Mouse (Mus musculus): ENCODE data around the gene Kif26b.

Kif26b gene

GRCm38 (mm10) chr1:178661556-178661955 lies 132.6 kb downstream of the Kif26b start:
- DNase-seq (ENCODE audit: low spot score in 2 of 2), result no peak

DNA sequence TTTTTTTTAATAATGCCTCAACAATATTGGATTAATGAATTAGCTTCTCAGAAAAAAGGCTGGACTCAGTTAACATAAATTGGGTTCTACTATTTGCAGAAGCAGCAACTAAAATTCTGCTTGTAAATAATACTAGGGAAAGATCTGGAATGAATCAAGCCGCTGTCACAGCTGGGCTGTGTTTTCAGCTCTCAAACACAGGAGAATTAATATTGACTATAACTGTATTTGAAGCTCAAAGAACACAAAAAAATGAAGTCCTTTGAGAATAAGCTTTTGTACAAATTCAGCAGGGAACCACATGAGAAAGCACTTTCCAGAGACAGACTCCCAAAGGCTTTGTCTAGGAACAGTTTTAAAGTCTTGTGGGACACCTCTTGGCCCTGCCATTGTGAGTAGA lies 134.6 kb downstream of the Kif26b start:
- DNase-seq (ENCODE audit: low spot score in 2 of 2), result no peak

DNA sequence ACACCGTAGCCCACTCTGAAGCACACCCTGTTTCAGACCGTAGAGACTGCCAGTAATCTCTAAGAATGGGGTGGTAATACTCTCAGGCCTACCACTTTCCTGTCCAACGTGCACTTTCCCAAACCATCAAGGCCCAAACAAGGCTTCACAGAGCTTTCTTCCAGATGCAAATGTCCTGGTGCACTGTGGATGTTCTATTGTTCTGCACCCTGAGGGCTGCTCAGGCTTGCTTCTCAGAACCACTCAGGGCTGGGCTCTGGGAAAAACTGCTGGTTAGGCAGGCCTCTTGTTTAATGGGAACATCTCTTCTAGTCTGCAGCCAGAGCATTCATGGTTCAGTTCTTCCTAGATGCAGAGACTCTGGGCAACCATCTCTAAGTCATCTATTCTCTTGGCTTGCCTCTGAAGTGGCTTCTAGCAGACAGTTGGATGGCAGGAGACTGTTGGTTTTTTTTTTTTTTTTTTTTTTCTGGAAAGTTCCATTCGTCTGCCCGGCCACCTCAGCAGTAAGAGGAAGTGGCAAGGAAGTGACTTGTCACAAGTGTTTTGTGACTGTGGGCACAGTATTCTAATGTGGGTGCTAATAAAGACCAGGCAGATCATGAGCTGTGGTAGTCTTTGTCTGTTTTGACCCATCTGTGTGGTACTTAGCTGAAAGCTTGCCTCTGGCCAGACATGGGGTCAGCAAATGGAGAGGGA lies 135.5 kb downstream of the Kif26b start:
- no peak for DNase-seq (ENCODE audit: low spot score in 2 of 2)

- no peak for DNase-seq (ENCODE audit: low spot score in 2 of 2)
These were observed 137.6 kb downstream of the Kif26b start for GRCm38 (mm10) chr1:178666524-178666923.

GRCm38 (mm10) chr1:178667808-178668207 lies 138.9 kb downstream of the Kif26b start:
- DNase-seq (ENCODE audit: low spot score in 2 of 2), result no peak

- DNase-seq (ENCODE audit: low spot score in 2 of 2), result no peak
These were observed 140.0 kb downstream of the Kif26b start for GRCm38 (mm10) chr1:178668907-178669306.

- DNase-seq (ENCODE audit: low spot score in 2 of 2), result no peak
These were observed 144.1 kb downstream of the Kif26b start for GRCm38 (mm10) chr1:178673051-178673450.

DNA sequence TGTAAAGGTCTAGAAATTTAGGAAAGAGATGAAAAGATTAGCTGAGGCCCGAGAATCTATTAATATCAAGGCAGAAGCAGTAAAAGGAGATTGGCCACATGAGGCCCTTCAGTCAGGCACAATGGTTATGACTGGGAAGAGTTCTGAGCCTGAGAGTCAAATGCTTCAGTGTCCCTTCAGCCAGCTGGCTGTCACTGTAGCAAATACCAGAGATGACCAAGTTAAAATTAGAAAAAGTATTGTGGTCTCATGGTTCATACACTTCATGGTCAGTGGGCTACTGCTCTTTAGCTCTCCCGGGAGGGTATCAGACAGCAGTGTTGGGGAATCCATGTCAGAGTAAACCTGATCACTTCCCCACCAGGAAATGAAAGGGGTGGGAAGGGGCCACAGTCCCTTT lies 144.6 kb downstream of the Kif26b start:
- no peak for DNase-seq (ENCODE audit: low spot score in 2 of 2)

DNA sequence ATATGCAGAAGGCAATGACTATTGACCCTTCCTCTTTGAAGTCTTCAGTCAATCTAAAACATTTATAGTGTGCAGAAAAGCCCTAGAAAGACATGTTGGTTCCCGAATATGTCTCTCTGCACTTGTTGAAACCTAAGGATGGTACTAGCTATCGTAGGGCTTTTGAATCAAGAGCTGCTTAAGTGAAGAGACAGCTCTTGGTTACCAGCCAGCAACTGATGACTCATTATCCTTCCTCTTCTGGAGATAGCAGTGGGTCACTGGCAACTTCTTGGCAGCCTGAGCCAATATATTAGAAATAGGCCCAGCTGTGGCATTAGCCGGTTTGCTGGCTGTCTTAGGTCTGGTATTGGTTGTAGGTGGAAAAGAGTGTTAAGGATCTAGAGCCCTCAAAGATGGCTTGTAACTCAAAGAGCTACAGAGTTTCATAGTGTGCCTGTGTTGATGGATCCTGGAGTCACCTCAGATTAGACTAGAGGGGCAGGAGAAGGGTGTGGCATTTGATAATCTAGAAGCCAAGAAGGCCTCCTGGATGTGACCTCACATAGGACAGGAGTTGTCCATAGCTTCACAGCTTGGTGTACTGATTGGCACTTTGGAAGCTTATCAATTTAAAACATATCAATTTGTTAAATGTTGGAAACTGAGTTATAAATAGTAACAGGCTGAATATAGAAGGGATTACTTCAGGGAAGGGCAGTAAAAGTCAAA lies 146.8 kb downstream of the Kif26b start:
- DNase-seq (ENCODE audit: low spot score in 2 of 2), result no peak

DNA sequence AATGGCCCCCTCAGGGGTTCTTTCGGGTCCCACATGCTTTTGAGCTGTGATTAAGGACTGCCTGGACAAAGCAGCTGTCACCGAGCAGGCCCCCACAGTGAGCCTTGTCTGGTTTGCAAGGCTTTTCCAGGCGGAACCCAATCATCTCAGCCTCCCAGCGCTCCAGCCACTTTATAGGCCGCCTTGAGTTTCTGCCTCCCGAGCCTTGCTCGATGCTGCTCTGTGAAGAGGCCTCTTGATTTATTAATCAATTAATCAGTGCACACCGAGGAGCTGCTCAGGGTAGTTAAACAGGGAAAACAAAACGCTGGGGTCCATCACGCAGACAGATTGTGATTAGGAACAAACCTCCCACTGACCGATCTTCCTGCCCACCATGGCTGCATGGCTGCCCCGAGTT lies 148.2 kb downstream of the Kif26b start:
- DNase-seq (ENCODE audit: low spot score in 2 of 2), result no peak

DNA sequence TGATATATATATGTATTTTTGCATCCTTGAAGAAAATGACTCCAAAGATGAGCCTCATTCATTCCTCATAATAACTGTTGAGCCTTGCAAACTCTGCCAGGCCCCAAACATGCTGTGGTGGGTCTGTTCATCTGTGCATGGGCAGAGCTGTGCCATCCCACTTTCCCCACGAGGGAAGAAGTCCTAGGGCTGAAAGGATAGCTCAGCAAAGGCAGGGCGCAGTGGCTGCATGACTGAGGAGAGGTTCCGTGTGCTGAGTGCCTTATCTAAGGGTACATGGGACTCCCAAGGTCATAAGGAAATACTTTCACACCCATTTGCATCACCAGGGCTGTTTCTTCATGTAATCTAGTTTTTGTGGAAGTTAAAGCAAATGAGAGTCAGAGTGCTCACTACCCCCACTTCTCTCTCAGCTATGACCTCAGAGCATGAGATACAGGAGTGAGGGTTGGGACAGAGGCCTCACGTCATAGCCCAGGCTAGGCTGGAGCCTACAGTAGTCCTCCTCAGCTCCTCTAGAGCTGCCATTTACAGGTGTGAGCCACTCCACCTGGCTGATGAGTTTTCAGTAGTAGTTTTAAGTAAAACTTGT lies 148.8 kb downstream of the Kif26b start:
- DNase-seq (ENCODE audit: low spot score in 2 of 2), result no peak

DNA sequence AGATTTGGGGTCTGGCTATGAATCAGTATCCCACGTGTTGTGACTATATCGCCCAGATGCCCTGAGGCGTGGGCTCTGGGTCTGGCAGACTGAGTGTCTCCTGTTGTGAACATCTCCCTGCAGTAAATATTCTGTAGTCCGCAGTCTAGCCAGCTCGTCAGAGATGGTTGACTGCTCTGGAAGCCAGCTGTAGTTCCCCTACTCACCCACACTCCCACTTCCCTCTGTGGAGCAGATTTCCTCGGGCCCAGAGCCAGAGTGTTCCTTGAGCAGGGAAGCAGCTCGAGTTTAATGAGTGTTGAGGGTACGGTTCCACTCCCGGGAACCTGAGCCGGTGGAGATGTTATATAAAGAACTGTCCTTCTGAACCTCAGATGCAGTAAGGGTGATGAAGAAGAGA lies 154.7 kb downstream of the Kif26b start:
- peak; percentile 9 to 16 for DNase-seq (ENCODE audit: low spot score in 2 of 2)

DNA sequence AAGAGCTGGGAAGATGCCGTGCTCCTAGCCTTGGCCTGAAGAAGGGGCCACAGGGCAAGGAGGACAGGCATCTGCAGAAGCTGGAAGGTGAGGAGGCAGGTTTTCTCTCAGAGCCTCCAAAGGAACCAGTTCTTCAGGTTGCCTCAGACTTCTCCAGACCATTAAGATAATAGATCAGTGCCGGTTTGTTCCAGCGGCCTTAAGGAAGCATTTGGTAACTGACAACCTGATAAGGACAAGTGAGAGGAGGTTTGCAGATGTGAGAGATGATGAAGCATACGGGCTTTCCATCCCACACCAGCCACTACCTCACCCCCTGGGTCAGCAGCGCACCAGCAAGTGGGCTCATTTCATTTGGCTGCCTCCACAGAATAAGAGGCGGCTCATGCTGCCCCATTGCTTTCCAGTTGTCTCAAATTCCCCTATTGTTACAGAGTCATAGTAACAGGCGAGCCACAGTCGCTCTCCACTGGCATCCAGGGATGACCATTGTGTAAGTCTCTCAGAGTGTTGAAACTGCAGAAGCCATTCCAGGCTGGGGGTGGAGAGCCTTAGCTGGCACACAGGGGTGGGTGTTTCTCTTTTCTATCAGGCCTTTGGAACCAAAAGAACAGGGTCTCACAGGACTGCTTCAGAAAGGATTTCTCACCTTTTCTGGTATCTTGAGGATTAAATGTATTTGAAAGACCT lies 156.2 kb downstream of the Kif26b start:
- DNase-seq (ENCODE audit: low spot score in 2 of 2), result no peak

GRCm38 (mm10) chr1:178686881-178687280 lies 158.0 kb downstream of the Kif26b start:
- no peak for DNase-seq (ENCODE audit: low spot score in 2 of 2)

DNA sequence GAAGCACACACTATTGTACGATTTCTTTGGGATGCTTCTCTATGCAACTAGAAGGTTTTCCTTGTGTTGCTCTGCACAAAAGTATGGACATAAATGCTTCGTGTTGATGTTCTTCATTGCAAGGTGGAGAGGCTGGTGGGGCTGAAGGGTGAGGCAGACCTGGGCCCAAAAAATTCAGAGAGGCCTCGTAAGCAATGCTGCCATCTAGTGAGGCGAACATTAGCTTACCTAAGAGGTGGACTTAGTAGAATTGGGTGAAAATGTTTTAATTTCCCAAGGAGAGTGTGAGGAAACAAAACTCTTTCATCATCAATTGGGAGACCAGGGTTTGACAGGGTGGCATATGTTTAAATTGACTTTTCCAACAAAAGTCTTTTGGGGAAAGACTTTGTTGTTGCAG lies 160.6 kb downstream of the Kif26b start:
- DNase-seq (ENCODE audit: low spot score in 2 of 2), result no peak

- no peak for DNase-seq (ENCODE audit: low spot score in 2 of 2)
These were observed 162.8 kb downstream of the Kif26b start for GRCm38 (mm10) chr1:178691679-178692078.

DNA sequence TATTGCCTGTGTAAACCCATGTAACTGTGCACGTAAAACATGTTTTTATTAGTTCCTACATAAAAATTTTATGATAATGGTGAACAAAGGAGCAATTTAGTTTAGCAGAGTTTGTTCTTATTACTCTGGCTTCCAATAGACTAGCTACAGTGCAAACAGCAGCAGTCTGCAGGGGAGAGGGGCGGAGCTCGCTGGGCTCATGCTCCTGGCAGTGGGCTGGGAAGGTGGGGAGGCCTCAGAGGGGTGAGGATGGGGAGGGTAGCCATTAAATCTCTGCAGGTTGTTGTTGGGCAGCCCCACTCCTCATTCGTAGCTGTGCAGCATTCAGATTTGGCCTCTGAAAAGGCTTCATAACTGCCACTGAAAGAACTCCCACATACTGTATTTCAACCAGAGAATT lies 171.2 kb downstream of the Kif26b start:
- DNase-seq (ENCODE audit: low spot score in 2 of 2), result no peak

GRCm38 (mm10) chr1:178703496-178703895 lies 174.6 kb downstream of the Kif26b start:
- no peak for DNase-seq (ENCODE audit: low spot score in 2 of 2)

- DNase-seq (ENCODE audit: low spot score in 2 of 2), result no peak
These were observed 179.0 kb downstream of the Kif26b start for GRCm38 (mm10) chr1:178707925-178708351.

- no peak for DNase-seq (ENCODE audit: low spot score in 2 of 2)
These were observed 179.4 kb downstream of the Kif26b start for GRCm38 (mm10) chr1:178708356-178708755.

DNA sequence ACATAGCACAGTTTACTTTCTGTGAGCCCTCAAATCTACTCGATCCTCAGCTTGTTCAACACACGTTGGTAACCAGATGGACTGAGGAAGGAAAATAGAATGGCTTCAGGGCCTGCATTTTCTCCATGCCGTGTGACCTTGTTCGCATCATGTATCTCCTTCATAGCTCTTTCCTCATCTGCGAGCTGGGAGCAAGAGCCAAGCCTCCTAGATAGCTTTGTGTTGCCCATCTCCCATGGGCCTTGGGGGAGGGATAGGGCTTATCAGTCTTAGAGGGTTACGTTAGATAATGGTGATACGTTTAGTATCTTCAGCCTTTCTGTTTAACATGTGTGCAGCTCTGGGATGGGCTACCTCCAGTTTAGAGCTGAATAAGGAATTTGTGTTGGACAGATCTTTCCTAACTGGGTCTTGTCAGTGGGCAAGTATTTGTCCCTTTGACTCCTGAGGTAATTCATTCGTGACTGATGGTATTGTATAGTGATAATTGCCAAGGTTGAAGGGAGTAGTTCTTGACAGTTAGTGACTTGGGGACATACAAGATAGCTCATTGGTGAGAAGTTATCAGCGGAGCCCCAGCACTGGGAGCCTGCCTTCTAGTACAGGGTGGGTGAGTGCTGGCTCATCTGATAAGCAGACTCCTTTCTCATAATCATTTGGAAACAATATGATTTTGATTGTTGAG lies 183.4 kb downstream of the Kif26b start:
- no peak for DNase-seq (ENCODE audit: low spot score in 2 of 2)

- DNase-seq (ENCODE audit: low spot score in 2 of 2), result no peak
These were observed 185.3 kb downstream of the Kif26b start for GRCm38 (mm10) chr1:178714209-178714608.

All from frontal cortex, postnatal 10 days (tissue).